Mouse (Mus musculus): ENCODE results near the gene Akap13.

Gene Akap13

DNA sequence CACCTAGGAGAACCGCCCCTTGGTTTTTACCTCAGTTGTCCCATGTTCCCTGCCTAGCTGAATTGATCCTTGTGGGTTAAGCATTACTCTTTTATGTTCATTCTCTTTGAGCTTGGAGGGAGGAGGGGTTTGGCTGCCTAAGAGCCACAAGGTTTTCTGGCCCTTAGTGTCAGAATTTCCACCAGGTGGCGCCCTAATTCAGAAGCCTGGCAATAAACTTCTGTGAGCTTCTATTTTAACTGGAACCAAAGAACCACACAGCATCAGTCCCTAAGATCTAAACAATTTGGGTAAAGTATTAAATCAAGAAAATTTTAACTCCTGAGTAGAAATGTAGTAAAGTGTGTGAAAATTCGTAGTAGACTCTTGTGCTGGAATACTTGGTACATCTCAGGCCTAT is 184.2 kb downstream of the Akap13 start:
- peak; percentile 75 for DNase-seq (ENCODE audit: low spot score)

DNA sequence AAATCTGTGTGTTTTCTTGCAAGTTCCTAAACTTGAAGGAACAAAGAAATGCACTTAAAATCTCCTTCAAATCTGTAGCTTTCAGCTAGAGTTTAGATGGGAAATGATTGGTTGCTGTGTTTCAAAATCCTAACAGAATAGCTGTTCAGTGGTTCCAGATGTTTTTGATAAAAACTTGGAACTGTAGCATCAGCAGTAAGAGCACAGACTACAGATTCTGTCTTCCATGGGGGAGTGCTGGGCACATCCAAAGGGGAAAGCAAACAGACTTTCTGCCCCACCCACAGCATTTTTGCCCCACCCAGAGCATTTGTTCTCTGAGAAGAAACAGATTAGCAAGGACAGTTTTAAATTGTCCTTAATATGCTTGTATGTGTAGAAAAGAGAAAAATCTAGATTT is 184.7 kb downstream of the Akap13 start:
- no peak for DNase-seq (ENCODE audit: low spot score)

DNA sequence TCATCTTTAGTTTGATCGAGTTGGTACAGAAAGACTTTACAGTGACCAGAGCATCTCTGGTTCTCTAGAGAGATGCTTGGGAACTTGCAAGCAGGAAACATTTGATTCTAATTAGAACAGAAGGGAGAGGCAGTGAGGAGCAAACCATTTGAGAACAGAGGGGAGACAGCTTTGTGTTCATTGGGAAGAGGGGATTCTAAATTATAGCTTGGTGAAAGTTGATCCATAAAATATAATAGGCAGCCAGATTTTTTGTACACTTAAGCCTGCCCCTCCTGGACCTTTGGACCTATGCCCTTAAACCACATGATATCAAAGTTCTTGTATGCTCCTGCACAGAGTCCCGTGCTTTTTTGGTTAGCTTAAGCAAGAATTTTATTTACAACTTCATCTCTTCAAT is 185.3 kb downstream of the Akap13 start:
- no peak for DNase-seq (ENCODE audit: low spot score)

DNA sequence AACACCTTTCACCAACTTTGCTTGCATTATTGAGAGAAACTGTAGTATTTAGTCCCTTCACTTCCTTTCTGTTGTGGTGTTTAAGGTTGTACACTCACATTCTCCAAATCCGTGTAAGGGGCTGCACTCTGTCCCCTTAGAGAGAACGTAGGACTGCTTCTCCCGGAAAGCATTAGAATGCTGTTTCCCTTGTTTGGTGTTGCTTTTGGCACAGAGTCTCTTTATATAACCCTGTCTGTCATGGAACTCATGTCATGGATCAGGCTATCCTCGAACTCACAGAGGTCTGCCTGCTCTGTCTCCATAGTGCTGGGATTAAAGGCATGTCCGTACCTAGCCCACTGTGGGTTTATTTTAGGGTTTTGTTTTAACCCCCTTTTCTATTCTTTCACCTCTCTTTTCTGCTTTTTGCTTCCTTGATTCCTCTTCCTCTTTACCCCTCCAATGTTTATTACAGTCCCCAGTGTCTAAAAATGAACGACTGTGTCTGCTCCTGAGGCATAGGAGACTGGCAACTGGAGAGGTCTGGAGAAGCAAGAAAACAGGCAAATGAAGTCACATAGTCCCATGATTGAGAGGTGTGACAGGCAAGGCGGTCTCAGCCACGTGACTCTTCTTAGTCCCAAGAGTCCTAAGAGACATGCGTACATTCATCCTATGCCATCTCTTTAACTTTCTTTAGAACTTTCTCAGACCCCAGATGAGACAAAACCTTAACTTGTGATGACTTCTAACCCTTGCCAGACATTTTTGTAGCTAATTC is 186.3 kb downstream of the Akap13 start:
- no peak for DNase-seq (ENCODE audit: low spot score)

DNA sequence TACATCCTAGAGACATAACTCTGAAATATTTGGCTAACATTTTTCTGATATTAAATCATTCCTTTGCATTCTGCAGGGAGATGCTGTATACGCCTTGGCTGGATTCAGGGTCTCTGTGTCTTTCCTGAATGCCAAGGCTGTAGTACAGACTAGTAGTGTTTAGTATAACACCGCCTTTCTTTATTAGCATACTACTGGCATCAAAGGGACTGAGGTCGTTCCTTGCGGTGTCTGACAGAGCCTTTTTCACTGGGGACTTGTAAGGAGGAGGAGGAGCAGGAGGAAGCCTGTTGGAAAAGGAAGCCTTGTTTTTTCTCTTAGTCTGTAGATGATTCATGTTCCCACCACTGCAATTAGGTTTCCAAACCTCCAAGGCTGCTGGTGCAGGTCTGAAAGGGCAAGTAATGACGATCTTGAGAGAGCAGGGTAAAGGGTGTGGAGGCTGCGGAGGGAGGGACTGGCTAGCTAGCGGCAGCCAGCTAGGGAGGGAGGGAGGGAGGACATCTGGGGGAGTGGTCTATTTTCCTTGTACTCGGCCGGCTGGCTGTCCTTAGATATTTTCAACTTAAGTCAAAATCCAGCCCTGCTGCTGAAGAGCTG is 186.9 kb downstream of the Akap13 start:
- no peak for DNase-seq (ENCODE audit: low spot score)

DNA sequence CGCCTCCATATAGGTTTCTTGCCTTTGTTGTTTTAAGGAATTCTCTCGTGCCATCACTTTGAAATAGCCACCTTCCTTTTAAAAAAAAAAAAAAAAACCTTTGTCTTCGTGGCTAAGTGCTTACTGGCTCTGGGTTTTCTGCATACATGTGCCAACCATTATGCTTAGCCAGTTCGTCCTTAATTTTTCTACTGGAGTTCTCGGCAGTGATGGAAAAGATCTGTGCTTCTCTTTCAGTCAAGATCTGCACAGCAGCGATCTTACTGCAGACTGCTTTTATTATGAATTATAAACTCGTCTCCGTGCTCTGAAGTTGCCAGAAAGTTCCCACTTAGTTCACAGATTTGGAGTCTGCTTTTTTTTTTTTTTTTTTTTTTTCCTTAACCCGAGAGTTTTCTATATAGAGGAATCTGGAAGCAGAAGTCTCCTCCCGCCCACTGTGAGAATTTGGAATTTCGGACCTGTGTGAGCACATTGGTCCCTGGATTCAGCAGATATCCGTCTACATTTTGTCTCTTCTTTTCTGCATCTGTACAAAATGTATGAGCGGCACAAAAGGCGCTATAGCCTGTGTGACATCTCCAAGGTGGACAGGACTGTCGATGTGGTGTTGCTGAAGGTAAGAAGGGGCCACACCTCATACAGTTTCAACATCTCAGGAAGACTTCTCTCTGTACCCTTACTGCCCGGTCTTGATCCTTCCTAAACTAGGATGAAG is 187.7 kb downstream of the Akap13 start:
- DNase-seq (ENCODE audit: low spot score) = no peak

DNA sequence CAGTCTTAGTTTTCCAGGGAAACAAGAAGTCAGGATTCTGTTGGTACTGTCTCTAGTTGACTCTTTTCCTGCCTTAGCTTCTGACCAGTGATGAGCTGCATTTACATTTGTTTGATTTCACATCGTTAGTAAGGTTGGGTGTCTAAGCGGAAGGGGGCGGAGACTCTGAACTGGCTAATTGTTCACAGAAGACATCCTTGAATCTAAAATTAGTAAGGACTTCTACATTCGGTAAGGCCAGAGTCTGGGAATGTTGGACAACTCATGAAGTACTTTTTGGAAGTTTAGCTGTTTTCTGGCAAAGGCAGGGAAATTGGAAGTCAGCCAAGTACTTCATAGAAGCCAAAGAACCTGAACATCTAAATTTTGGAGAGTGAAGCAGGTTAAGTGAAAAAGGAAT is 188.7 kb downstream of the Akap13 start:
- DNase-seq (ENCODE audit: low spot score) = no peak

DNA sequence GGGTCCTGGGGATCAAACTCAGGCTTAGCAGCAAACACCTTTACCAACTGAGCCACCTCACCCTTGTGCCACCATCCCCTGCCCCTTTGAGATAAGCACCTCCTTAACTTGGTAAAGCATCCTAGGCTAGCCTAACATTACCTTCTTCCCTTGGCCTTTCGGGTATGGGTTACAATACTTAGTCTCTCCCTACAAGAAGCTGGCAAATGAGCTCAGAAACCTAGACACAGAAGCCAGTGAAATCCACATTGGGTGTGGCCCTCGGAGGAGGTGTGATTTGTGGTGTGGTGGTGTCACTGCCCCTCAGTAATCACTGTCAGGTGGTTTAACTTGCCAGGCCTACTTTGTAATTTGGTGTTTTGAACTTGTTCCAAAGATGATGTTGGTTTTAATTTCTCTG is 189.3 kb downstream of the Akap13 start:
- no peak for DNase-seq (ENCODE audit: low spot score)

DNA sequence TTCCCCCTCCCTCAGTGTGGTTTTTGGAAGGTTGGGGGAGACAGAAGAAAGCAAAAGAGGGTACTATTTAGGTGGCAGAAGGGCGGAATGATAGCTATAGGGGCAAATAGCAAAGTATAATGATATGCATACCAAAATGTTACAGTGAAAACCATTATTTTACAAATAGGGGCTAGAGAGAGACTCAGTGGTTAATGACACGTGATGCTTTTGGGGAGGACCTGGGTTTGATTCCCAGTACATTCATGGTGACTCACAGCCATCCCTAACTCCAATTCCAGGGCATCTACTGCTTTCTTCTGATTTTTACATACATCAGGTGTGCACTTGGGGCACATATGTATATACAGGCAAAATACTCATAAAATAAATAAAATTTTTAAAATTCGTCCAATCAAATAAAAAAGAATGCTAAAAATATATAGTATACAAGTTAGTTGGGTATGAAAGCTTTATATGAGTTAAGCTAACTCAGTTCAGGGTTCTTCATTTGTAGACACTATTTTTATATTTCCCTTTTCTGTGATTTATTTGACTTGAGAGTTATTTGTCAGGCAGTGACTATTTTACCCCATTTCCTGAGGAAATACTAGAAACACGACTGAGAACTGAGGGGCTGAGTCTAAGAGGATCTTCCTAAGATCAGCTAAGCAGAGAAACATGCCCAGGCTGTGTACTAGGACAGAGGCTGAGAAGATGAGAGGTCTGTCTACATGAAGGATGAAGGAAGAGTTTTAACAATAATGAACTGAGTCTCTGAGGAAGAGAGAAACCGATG is 190.0 kb downstream of the Akap13 start:
- DNase-seq (ENCODE audit: low spot score) = no peak

DNA sequence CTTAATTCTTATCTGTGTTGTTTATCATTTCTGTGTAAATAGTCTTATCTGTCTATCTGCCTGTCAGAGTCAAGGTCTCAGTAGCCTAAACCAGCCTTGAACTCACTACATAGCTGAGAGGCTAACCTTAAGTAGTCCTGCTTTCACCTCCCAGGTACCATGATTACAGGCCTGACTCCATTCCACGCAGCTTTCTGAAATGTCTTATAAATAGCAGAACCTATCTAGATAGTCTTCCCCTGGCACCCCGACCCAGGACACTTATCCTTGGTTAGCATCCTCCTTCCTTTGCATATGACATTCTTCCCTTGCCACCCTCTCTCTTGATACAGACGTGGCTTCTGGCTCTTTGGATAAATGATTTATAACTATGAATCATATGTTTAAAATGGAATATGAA is 192.7 kb downstream of the Akap13 start:
- DNase-seq (ENCODE audit: low spot score) = no peak

DNA sequence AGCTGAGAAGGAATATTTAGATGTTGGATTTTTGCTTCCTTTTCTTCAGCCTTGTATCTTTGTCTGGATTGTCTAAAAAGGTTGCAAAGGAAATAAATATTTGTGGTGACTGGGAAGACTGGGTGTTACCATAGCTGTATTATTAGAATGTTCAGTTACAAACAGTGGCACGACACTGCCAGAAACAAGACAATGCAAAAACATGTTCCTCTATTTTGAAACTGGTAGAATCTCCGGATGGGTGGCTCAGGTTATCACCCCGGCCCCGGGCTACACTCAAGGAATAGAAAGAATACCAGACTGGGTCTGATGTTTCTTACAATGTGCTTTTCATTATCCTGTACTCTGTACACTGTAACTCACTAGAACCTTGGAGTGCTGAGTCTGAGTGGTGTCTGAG is 193.6 kb downstream of the Akap13 start:
- no peak for DNase-seq (ENCODE audit: low spot score)

DNA sequence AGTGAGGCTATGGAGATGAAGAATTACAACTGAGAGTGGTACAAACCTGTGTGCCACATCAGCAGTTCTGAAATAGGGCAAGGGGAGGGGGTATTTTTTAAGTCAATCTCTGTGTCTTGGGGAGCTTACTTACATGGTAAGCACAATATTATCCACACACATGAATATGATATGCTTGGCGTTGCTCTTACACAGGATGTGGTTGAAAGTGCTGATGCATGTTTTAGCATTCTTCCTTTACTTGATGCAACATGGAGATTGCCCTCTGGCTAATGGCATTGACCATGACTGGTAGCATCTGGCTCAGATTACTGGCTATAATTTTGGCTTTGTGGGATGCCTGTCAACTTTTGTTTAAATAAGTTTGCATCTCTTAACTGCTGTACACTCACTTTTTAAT is 194.6 kb downstream of the Akap13 start:
- no peak for DNase-seq (ENCODE audit: low spot score)

DNA sequence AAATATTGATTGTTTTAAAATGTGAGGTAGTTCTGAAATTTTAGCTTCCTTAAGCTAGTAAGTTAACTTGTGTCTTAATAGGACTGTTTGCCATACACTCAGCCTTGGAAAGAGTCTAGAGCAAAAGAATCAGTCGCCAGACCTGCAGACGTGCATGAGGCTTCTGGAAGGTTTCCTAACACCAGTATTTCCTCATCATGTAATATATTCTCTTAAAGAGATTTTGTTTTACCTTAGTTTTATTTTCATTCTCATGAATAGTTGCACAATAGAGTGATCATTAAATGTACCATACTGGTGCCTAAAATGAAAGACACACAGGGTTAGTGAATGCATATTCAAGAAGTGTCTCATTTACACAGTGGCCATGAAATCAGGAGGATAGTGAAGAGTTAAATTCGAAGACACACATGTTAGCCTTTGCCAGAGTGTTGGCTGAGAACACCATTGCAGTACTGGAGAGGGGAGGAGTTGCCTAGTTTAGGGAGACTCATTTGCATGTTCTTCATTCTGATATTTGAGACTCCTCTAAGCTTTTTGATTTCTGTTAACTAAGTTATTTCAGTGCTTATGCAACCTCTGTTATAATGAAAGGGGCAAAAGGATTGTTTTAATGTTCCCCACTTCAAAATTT is 198.5 kb downstream of the Akap13 start:
- no peak for DNase-seq (ENCODE audit: low spot score)

DNA sequence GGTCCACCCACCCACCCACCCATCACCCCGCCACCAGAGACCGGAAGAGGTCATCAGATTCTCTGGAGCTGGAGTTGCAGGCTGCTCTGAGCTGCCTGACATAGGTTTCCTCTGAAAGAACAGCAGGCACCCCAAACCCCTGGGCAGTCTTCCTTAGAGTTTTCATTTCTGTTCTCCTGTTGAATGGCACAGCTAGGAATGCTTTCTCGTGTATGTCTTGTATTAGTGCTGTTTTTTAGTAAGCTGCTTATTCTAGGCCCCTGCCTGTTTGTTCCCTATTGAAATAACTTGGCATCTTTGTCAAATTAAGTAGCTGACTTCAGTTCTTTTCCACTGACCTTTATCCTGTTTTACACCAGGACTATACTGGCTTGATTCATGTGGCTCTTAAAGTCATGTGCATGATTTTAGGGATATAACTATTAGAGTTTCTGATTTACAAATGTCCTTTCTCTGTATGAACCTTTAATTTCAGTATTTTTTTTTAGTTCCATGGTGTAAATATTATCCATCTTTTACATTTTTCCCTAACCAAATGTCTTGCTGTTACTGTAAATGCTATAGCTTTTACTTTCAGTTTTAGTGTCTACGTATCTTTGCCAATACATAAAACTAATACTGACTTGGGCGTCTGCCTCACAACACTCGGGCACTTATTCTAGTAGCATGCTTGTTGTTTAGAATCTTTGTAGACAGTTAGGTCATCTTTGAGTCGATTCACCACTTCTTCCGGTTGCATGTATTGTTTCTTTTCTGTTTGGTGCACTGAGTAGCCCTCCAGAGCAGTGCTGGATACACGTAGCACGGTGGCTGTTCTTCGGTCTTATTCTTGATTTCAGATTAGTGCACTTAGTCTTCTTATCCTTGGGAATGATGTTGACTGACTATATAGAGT is 200.1 kb downstream of the Akap13 start:
- no peak for DNase-seq (ENCODE audit: low spot score)

DNA sequence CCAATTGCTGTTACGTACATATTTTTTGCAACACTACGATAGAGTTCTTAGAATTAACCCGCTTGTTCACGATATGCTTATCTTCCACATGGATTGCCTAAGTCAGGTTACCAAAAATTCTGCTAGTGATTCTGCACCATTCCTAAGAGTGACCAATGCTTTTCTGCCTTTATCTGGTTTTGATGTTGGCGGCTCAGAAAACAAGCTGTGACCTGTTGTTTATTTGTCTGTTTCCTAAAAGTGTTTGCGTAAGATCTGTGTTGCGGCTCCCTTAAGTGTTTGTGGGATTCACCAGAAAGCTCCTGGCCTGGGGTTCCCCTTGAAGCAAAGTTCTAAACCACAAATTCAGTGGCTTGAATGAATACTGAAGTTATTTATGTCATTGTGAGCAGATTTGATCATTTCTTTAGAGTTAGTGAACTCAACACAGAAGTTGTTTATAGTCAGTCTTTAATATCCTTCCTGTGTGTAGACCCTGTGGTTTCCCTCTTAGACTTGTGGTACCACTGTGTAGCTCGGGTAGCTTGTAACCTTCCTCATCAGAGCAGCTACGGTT is 201.0 kb downstream of the Akap13 start:
- no peak for DNase-seq (ENCODE audit: low spot score)

DNA sequence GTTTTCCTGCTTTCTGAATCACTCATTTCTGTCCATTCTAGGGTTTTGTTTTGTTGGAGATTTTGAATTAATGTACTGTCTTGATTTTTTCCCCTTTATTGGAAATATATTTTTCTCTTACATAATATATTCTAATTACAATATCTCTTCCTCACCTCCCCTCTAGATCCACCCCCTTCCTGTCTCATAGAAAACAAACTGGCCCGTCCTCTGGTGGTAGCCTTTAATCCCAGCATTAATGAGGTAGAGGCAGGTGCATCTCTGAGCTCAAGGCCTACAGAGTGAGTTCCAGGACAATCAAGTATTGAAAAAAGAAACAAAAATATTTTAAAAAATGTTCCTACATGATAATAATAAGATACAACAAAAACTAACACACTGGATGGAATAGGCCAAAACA is 201.6 kb downstream of the Akap13 start:
- DNase-seq (ENCODE audit: low spot score) = no peak

DNA sequence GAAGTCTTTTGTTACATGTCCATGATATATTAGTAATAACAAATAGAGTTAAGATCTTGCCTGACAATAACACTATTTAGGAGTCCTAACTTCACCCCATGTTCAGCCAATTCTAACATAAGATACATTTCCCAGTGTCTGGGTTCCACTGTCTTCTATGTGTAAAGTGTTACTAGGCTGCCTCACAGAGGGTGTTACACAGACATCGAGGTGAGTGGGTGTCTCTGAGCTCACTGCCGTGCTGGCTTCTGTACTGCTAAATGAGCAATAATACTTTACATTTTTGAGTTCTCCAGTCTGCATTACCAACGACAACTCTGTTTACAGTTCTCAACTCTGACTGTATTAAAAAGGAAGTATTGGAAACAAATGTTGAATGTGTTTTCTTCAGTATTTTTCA is 209.1 kb downstream of the Akap13 start:
- DNase-seq (ENCODE audit: low spot score) = no peak

DNA sequence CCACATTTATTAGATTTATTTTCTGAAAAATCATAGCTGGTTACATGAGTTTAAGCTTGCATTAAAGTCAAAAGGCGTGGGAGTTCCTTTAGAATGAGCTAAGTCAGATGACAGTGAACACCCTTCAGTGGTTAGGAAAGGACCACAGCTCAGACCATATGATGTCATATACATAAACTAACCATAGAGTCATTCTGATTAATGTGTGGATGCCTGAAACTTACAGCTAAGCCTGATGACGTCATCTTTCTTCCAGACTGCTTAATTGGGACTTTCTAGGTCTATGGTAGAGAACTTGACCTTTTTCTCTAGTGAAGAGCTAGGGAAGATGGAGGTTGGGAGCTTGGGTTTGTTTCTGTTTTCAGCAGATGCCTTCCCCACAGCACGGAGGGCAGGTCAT is 211.6 kb downstream of the Akap13 start:
- DNase-seq (ENCODE audit: low spot score) = no peak

DNA sequence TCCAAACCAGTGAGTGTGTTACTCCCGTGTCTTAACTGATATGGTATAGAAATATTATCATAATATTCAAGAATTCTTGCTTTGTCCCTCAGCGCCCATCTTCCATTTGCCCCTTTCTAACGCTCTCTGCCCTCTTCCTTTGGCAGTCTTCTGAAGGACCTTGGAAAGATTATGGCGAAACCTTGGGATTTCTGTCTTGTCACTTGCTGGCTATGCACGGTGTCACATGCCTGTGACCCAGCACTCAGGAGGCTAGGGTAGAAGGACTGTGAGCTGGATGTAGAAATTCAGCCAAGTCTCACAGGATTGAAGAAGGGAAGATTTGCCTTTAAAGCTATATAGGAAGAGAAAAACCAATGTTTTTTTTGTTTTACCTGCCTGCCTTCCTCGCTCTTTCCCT is 212.2 kb downstream of the Akap13 start:
- DNase-seq (ENCODE audit: low spot score) = no peak

DNA sequence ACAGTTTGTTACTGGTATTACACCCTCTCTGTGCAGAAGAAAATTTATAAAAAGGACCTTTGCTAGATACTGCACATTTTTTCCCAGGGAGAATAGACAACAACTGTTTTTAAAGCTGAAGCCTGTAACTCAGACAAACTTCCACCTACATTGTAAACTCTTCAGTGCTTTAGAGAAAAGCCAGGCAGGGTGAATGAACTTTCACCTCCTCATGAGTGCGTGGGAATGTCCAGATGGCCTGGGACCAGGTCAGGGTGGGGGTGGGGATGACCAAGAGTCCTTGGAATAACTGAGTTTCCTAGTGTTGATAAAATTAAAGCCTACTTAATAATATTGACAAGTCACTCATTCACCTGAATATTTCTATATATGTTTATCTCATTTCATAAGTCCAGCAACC is 213.1 kb downstream of the Akap13 start:
- no peak for DNase-seq (ENCODE audit: low spot score)

DNA sequence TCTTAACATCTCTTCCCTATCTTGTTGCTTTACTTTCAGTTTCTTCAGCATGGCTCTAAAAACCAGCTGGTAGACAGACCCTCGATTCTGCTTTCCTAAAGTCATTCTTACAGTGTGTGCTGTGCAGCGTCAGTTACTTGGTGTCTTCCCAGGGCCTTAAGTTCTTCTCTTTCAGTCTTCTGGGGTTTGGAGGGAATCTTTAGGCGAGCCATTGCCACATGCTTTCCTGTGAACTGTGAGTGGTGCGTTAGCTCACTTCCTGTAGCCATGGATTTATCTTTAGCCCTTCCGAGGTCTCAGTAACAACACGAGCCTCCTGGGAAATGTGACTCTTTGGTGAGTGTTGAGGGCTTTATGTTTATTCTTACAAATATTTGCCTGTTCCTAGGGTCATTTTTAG is 214.1 kb downstream of the Akap13 start:
- no peak for DNase-seq (ENCODE audit: low spot score)

Measured in urinary bladder, postnatal 25 days (tissue).